Mouse (Mus musculus) right cerebral cortex, postnatal 10 days (tissue): ENCODE measurements around the gene Scfd2.

Source experiments
- DNase-seq, 2 experiments: peaks; one replicate each; pipeline ENCODE4 v3.0.0; 2021; ENCODE audit warnings: low spot score in 2 of 2

The Scfd2 gene

GRCm38 (mm10) chr5:74277712-74278111, 253.8 kb downstream of the Scfd2 start:
- peak; percentile 93 to 94 for DNase-seq

- DNase-seq, result peak; percentile 75 to 87
Measured at GRCm38 (mm10) chr5:74277216-74277615, 254.3 kb downstream of the Scfd2 start.

GRCm38 (mm10) chr5:74273313-74273712, 258.2 kb downstream of the Scfd2 start:
- no peak for DNase-seq

- no peak for DNase-seq
Measured at GRCm38 (mm10) chr5:74267736-74268369, 263.7 kb downstream of the Scfd2 start.

- no peak for DNase-seq
Measured at GRCm38 (mm10) chr5:74267196-74267595, 264.4 kb downstream of the Scfd2 start.

- no peak for DNase-seq
Measured at GRCm38 (mm10) chr5:74266476-74266819, 265.1 kb downstream of the Scfd2 start.

GRCm38 (mm10) chr5:74265601-74266475, 265.7 kb downstream of the Scfd2 start:
- DNase-seq, result no peak

- DNase-seq, result no peak
Measured at GRCm38 (mm10) chr5:74265151-74265550, 266.4 kb downstream of the Scfd2 start.

GRCm38 (mm10) chr5:74264541-74264940, 267.0 kb downstream of the Scfd2 start:
- no peak for DNase-seq

GRCm38 (mm10) chr5:74261016-74261415, 270.5 kb downstream of the Scfd2 start:
- DNase-seq, result no peak

GRCm38 (mm10) chr5:74260378-74260809, 271.2 kb downstream of the Scfd2 start:
- peak; percentile 54 to 79 for DNase-seq

- DNase-seq, result no peak
Measured at GRCm38 (mm10) chr5:74256705-74257104, 274.9 kb downstream of the Scfd2 start.

GRCm38 (mm10) chr5:74254996-74255395, 276.6 kb downstream of the Scfd2 start:
- DNase-seq, result no peak

GRCm38 (mm10) chr5:74253724-74254328, 277.7 kb downstream of the Scfd2 start:
- DNase-seq, result no peak

GRCm38 (mm10) chr5:74252672-74253286, 278.8 kb downstream of the Scfd2 start:
- DNase-seq, result peak; percentile 67 to 78

GRCm38 (mm10) chr5:74250947-74251346, 280.6 kb downstream of the Scfd2 start:
- DNase-seq, result no peak

- DNase-seq, result no peak
Measured at GRCm38 (mm10) chr5:74250308-74250707, 281.3 kb downstream of the Scfd2 start.

- no peak for DNase-seq
Measured at GRCm38 (mm10) chr5:74249794-74250193, 281.8 kb downstream of the Scfd2 start.

GRCm38 (mm10) chr5:74246971-74247370, 284.6 kb downstream of the Scfd2 start:
- DNase-seq, result no peak

- DNase-seq, result no peak
Measured at GRCm38 (mm10) chr5:74246453-74246852, 285.1 kb downstream of the Scfd2 start.

GRCm38 (mm10) chr5:74245641-74246145, 285.9 kb downstream of the Scfd2 start:
- DNase-seq, result no peak

GRCm38 (mm10) chr5:74244406-74245019, 287.0 kb downstream of the Scfd2 start:
- no peak for DNase-seq
